Mouse (Mus musculus) olfactory bulb, adult 2 months (tissue): ENCODE measurements around the gene Olfr1303.

Experiments used
- CTCF ChIP-seq: fragments of 200-500 bp; IDR thresholded peaks from 2 replicates; pipeline ENCODE4 v1.5.1; 2012; ENCODE audit warnings: low read depth, mild to moderate bottlenecking, low read length, moderate library complexity; ENCODE audit not compliant: insufficient read depth
- POLR2A ChIP-seq: fragments of 200-500 bp; IDR thresholded peaks from 2 replicates; pipeline ENCODE4 v1.6.1; 2012; ENCODE audit warnings: mild to moderate bottlenecking, low read depth, low read length, moderate library complexity; ENCODE audit not compliant: insufficient read depth

DNA sequence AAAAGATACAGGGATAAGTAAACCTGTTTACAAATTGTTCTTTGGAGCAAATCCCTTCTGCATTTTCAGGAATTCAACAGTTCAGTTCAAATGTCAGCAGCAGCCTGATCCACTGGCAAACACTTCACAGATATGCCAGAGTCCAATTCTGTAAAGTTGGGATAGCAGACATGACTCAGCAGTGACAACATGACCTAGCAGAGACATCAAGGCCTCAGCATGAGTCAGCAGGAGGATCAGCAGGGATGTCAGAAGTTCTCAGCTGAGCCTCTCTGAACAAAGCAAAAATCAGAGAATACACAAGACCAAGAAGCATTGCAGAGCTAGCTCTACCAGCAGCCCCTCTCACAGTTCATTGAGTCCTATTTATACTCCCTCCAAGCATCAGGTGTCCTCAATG is 7.2 kb downstream of the Olfr1303 start:
- no peak for TF ChIP-seq CTCF
- TF ChIP-seq POLR2A = no peak
